Mouse (Mus musculus): ENCODE results near the gene Jdp2. TPM values are rescaled to one million over a fixed set of nuclear protein-coding genes. Genes with fewer than 3 reads are reported as not detected.

Jdp2 gene
- polyA plus RNA-seq, 1 experiment: 8.2 TPM

DNA sequence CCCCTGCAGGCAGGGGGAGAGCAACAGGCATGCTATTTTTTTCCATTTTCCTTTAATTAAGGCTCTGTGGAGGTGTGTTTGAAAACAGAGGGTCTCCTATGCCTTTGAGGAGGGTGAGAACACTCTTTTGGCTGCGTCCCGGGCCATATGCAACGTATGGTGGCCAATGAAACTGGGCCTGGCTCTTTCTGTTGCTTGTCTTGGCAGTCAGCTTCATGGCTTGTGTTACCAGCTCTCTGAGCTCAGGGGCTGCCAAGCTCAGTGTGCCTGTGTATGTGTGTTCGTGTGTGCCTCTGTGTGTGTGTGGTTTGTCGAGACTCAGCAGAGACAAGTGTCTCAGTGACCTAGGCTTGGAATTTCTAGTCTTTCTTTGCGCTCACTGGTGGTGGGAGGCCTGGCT, 2.7 kb downstream of the Jdp2 start:
- peaks cover 9% of the 10 kb centered on the region for H3K4me1 ChIP-seq (ENCODE audit: control insufficient read depth, insufficient read depth, insufficient read length, low read length)
- 88% methylated on average over 6 of the region's 6 CpGs for WGBS
- H3K36me3 ChIP-seq (ENCODE audit: control insufficient read depth, insufficient read depth, low read length): no peaks in the 10 kb centered on the region
- no peak overlapping the region for H3K27ac ChIP-seq (ENCODE audit: insufficient read depth, low read depth, low read length)
- TF ChIP-seq POLR2A (IDR thresholded peaks at IDR 0.05; ENCODE audit: low read depth, low read length) (no peak), CTCF (IDR thresholded peaks at IDR 0.05; ENCODE audit: extremely low read depth, insufficient read length, insufficient replicate concordance, low read depth, low read length) (no peak)
- no peak overlapping the region for H3K4me3 ChIP-seq (ENCODE audit: low read depth, low read length)
- peaks cover 3% of the 10 kb centered on the region; the same call in 1 of the 2 replicates for H3K27me3 ChIP-seq (ENCODE audit: control insufficient read depth, insufficient read depth, low read length)

DNA sequence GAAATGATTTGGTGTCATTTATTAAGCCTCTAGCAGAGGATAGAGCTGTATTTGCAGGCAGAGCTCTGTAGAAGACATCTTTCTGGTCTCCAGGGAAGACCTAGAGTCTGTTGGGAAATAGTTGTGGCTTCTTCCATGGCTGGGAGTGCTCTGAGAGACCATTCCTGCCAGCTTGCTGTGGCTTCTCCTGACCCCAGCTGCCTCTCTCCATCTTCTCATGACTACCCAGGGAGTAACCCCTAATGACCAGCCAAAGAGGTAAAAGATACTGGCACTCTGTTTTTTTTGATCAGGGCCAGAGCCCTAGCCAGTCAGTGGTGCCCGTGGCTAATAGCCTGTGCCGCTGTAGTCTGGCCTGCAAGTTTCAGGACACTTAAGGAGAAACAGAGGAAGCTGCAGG, 3.3 kb downstream of the Jdp2 start:
- Histone ChIP-seq H3K4me1 (ENCODE audit: control insufficient read depth, insufficient read depth, insufficient read length, low read length) (peaks cover 9% of the 10 kb centered on the region), H3K4me3 (ENCODE audit: low read depth, low read length) (no peak overlapping the region), H3K36me3 (ENCODE audit: control insufficient read depth, insufficient read depth, low read length) (no peaks in the 10 kb centered on the region), H3K27me3 (ENCODE audit: control insufficient read depth, insufficient read depth, low read length) (peaks cover 3% of the 10 kb centered on the region; the same call in 1 of the 2 replicates), H3K27ac (ENCODE audit: insufficient read depth, low read depth, low read length) (no peak overlapping the region)
- WGBS: 81% methylated on average over 2 of the region's 2 CpGs
- no peak for TF ChIP-seq POLR2A (IDR thresholded peaks at IDR 0.05; ENCODE audit: low read depth, low read length)
- no peak for TF ChIP-seq CTCF (IDR thresholded peaks at IDR 0.05; ENCODE audit: extremely low read depth, insufficient read length, insufficient replicate concordance, low read depth, low read length)

DNA sequence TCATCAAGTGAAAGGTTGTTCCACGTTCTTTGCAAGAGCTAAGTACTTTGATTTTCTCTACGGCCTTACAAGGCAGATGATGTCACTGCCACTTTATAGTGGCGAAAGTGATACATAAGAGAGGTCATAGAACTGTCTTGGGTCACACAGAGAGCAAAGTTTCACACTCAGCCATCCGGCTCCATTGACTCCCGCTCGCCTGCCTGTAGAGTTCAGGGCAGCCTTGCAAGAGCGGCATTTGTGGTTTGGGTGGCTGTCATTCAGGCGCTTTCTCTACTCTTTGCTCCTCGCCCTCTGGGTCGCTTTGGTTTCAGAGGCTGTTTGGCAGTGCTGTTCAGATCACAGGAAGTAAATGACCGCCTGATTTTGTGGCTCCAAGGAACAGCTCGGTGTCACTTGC, 4.0 kb downstream of the Jdp2 start:
- Histone ChIP-seq H3K36me3 (ENCODE audit: control insufficient read depth, insufficient read depth, low read length) (no peaks in the 10 kb centered on the region), H3K27me3 (ENCODE audit: control insufficient read depth, insufficient read depth, low read length) (peaks cover 3% of the 10 kb centered on the region; the same call in 1 of the 2 replicates), H3K27ac (ENCODE audit: insufficient read depth, low read depth, low read length) (no peak overlapping the region), H3K4me1 (ENCODE audit: control insufficient read depth, insufficient read depth, insufficient read length, low read length) (peaks cover 5% of the 10 kb centered on the region), H3K4me3 (ENCODE audit: low read depth, low read length) (no peak overlapping the region)
- TF ChIP-seq CTCF (IDR thresholded peaks at IDR 0.05; ENCODE audit: extremely low read depth, insufficient read length, insufficient replicate concordance, low read depth, low read length) (no peak), POLR2A (IDR thresholded peaks at IDR 0.05; ENCODE audit: low read depth, low read length) (no peak)
- 67% methylated on average over 12 of the region's 12 CpGs for WGBS

DNA sequence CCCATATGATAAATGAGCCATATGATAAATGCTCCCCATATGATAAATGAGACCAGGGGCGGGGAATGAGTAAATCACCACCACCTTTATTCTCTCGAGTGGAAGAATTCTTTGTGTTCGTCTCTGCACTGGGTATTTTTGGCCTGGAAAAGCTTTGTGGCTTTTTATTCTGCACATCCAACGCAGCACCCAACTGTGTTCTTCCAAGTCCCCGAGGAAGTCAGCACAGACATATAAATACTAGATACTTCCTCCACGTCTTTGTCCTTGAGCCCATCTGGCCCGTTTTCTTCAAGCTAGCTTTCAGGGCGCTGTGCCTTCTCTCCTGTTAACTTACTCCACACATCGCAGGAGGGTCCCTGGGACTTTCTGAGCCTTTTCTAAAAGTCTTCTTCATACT, 4.9 kb downstream of the Jdp2 start:
- Histone ChIP-seq H3K27ac (ENCODE audit: insufficient read depth, low read depth, low read length) (no peak overlapping the region), H3K4me3 (ENCODE audit: low read depth, low read length) (no peak overlapping the region), H3K36me3 (ENCODE audit: control insufficient read depth, insufficient read depth, low read length) (no peaks in the 10 kb centered on the region; the same call in 1 of the 2 replicates), H3K4me1 (ENCODE audit: control insufficient read depth, insufficient read depth, insufficient read length, low read length) (peaks cover 3% of the 10 kb centered on the region; the same call in 1 of the 2 replicates), H3K27me3 (ENCODE audit: control insufficient read depth, insufficient read depth, low read length) (peaks cover 3% of the 10 kb centered on the region; the same call in 1 of the 2 replicates)
- TF ChIP-seq POLR2A (IDR thresholded peaks at IDR 0.05; ENCODE audit: low read depth, low read length) (no peak), CTCF (IDR thresholded peaks at IDR 0.05; ENCODE audit: extremely low read depth, insufficient read length, insufficient replicate concordance, low read depth, low read length) (no peak)
- 63% methylated on average over 9 of the region's 9 CpGs for WGBS

DNA sequence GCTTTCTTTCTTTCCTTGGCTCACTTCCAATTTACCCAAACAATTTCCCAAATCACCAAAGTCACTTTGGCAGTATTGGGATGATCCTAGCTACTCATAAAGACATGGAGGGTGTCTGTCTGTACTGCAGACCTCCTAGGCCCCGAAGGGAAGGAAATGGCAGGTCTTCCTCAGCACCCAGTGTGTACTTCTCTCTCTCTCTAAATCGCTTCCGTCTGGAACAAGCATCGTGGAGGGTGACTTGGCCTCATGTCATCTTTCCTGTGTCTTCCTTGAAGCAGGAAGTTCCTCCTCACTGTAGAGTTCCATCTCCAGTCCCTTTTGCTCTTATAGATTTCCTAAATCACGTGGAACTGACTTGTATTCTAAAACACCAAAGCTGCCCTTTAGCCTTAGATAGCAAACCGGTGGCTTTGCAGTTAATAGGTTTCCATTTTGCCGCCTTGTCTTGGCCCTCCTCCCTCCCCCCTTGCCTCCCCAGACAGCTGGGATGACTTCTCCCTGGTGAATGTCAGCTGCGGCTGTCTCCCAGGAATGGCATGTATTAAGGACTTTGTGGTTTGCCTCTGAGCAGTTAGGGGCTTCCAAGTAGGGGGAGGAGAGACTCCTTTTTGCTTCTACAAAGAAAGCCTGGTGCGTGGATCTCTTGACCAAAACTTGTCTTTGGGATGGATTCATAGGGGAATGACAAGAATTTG, 5.6 kb downstream of the Jdp2 start:
- no peaks in the 10 kb centered on the region; the same call in 1 of the 2 replicates for H3K36me3 ChIP-seq (ENCODE audit: control insufficient read depth, insufficient read depth, low read length)
- WGBS: 57% methylated on average over 9 of the region's 9 CpGs
- TF ChIP-seq POLR2A (IDR thresholded peaks at IDR 0.05; ENCODE audit: low read depth, low read length): no peak
- no peak for TF ChIP-seq CTCF (IDR thresholded peaks at IDR 0.05; ENCODE audit: extremely low read depth, insufficient read length, insufficient replicate concordance, low read depth, low read length)
- peaks cover 3% of the 10 kb centered on the region; the same call in 1 of the 2 replicates for H3K4me1 ChIP-seq (ENCODE audit: control insufficient read depth, insufficient read depth, insufficient read length, low read length)
- H3K27me3 ChIP-seq (ENCODE audit: control insufficient read depth, insufficient read depth, low read length): peaks cover 2% of the 10 kb centered on the region; the same call in 1 of the 2 replicates
- 0 out of 2 replicates have a peak overlapping the region, but pooled peaks have one; percentile 45 for H3K27ac ChIP-seq (ENCODE audit: insufficient read depth, low read depth, low read length)
- no peak overlapping the region for H3K4me3 ChIP-seq (ENCODE audit: low read depth, low read length)

DNA sequence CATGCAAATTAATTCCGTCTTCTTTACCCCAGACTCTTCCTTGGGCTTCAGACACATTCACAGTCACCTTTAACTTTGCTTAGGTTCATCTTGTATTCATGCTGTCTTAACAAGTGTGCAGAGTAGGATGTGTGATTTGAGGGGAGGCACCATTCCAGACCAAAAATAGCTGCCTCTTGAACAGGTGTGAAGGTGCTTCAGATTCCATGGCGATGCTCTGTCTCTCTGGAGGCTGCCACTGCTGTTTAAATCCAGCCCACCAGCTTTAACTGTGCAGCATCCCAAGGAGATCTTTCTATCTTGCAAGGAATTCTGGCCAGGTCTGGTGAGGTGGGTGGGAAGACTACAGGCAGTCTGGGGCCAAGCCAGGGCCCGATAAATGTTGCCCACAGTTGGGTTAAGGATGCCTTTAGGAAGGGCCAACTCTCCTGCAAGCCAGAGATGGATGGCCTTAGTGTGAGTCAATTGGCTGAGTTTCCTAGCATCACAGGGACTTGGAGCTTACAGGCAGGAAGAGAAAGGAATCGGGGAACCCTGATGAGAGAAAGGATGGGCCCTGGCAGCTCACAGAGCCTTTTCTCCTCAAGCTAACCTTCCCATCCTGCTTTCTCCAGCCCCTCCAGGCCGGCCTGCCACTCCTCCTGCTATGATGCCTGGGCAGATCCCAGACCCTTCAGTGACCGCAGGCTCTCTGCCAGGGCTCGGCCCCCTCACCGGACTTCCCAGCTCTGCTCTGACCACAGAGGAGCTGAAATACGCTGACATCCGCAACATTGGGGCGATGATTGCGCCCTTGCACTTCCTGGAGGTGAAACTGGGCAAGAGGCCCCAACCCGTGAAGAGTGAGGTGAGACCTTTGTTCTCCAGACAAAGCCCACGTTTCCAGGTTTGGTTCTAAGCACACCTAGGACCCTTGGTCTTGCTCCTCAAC, 9.0 kb downstream of the Jdp2 start:
- Histone ChIP-seq H3K36me3 (ENCODE audit: control insufficient read depth, insufficient read depth, low read length) (peaks cover 4% of the 10 kb centered on the region; the same call in 1 of the 2 replicates), H3K27ac (ENCODE audit: insufficient read depth, low read depth, low read length) (no peak overlapping the region), H3K4me1 (ENCODE audit: control insufficient read depth, insufficient read depth, insufficient read length, low read length) (no peaks in the 10 kb centered on the region; the same call in 1 of the 2 replicates), H3K4me3 (ENCODE audit: low read depth, low read length) (no peak overlapping the region), H3K27me3 (ENCODE audit: control insufficient read depth, insufficient read depth, low read length) (no peaks in the 10 kb centered on the region)
- TF ChIP-seq CTCF (IDR thresholded peaks at IDR 0.05; ENCODE audit: extremely low read depth, insufficient read length, insufficient replicate concordance, low read depth, low read length): no peak
- TF ChIP-seq POLR2A (IDR thresholded peaks at IDR 0.05; ENCODE audit: low read depth, low read length): no peak
- 68% methylated on average over 14 of the region's 14 CpGs for WGBS

All from small intestine, adult 2 months (tissue).